Mouse (Mus musculus): ENCODE data around the gene Nectin3. TPM values are rescaled to one million over a fixed set of nuclear protein-coding genes. Genes with fewer than 3 reads are reported as not detected.
A peak's percentile ranks its signal among the peaks of the same experiment; 100 is the strongest.

Nectin3 gene
- polyA plus RNA-seq, 1 experiment from 2014 or later = 56.6 TPM

DNA sequence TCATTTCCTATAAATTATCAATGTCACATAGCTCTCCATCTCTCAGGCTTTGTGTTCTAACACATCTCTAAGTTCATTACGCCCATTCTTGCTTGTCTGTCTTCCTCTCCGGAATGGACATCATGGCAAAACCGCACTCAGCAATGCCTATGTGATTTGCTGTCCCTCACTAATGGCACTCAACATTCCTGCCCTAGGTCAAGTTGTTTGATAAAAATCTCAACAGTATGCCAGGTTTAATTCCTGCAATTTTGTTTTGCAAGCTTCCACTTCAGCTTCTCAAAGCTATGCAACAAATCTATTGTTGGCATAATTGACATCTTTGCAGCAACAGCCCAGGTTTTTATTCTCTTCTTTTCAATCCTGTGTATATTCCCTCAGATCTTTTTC lies 9.6 kb upstream of the Nectin3 start:
- Histone ChIP-seq H3K4me2 (replicated peaks; ENCODE audit: low read depth, low read length) (no peak overlapping the region), H3K9ac (replicated peaks; ENCODE audit: low read depth) (no peak overlapping the region), H3K36me3 (ENCODE audit: insufficient read depth, low read length) (no peaks in the 10 kb centered on the region), H3K4me3 (ENCODE audit: low read depth, low read length) (no peak overlapping the region), H3K4me1 (ENCODE audit: insufficient read depth, low read depth, low read length) (no peaks in the 10 kb centered on the region), H3K9me3 (ENCODE audit: low read length) (no peaks in the 10 kb centered on the region), H3K27ac (ENCODE audit: low read length) (peak overlapping the region; percentile 45; the same call in 1 of the 2 replicates), H3K27me3 (replicated peaks; ENCODE audit: insufficient read depth, low read length) (no peaks in the 10 kb centered on the region)
- WGBS = 64% methylated on average over 3 of the region's 3 CpGs
- peak; percentile 90 for ATAC-seq
- TF ChIP-seq EP300 (IDR thresholded peaks at IDR 0.05) = peak; percentile 99
- TF ChIP-seq CTCF (IDR thresholded peaks at IDR 0.05) = no peak
- peak; percentile 88 for DNase-seq (ENCODE audit: low spot score)

DNA sequence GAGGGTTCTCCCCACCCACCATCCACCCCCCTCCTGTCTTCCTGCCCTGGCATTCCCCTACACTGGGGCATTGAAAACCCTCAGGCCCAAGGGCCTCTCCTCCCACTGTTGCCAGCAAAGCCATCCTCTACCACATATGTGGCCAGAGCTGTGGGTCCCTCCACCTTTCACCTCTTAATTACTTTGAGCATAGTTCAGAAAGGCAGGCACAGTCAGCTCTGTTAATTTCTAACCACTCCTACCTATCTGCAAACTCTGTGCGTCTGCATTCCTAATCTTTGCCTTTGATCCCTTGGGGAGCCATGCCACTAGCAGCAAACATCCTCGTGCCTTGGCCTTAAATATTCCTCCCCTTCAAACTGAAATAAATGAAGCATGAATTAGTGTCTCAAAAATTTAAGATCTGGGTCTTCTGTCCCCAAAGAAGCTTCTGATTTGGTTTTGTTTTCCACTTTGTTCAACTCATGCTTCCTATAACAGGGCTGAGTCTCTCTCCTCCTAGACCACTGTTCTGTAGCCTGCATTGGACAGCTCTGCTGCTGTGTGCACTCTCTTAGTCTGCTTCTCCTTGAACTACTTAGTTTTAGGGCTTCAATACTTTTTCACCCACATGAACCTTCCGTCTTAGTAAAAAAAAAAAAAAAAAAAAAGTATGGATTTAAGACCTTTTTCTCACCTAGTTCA lies 9.1 kb upstream of the Nectin3 start:
- no peak overlapping the region for H3K4me3 ChIP-seq (ENCODE audit: low read depth, low read length)

DNA sequence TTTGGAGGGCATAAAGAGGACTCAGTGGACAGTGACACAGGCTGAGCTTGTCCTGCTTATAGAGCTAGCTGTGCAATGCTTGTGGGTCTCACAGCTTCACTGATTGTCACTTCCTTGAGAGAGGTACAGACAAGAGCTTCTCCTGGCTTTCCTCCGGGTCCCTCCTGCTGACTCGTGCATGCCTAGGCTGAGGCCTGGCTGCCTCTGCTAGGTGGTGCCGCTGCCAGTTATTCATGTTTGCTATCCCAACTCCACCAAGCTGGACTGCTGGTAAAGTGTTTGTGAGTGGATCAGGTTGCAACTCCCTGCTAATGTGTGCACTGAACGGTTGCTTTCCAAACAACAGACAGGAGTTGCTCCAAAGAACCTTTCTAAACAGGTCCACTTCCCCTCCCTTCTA lies 5.7 kb upstream of the Nectin3 start:
- no peak overlapping the region for H3K4me2 ChIP-seq (replicated peaks; ENCODE audit: low read depth, low read length)
- H3K4me3 ChIP-seq (ENCODE audit: low read depth, low read length) = no peak overlapping the region
- no peak overlapping the region for H3K27ac ChIP-seq (ENCODE audit: low read length)
- no peak overlapping the region for H3K9ac ChIP-seq (replicated peaks; ENCODE audit: low read depth)
- no peaks in the 10 kb centered on the region for H3K9me3 ChIP-seq (ENCODE audit: low read length)
- TF ChIP-seq CTCF (IDR thresholded peaks at IDR 0.05) (no peak), EP300 (IDR thresholded peaks at IDR 0.05) (no peak)
- WGBS = 72% methylated on average over 4 of the region's 4 CpGs
- no peaks in the 10 kb centered on the region for H3K4me1 ChIP-seq (ENCODE audit: insufficient read depth, low read depth, low read length)
- H3K36me3 ChIP-seq (ENCODE audit: insufficient read depth, low read length) = no peaks in the 10 kb centered on the region
- H3K27me3 ChIP-seq (replicated peaks; ENCODE audit: insufficient read depth, low read length) = no peaks in the 10 kb centered on the region
- DNase-seq (ENCODE audit: low spot score) (no peak), ATAC-seq (no peak)

More for the DNA sequence above, 9.1 kb upstream of the Nectin3 start:
- H3K9me3 ChIP-seq (ENCODE audit: low read length) = no peaks in the 10 kb centered on the region
- TF ChIP-seq CTCF (IDR thresholded peaks at IDR 0.05) = no peak
- TF ChIP-seq EP300 (IDR thresholded peaks at IDR 0.05) = no peak
- no peaks in the 10 kb centered on the region for H3K36me3 ChIP-seq (ENCODE audit: insufficient read depth, low read length)
- H3K27me3 ChIP-seq (replicated peaks; ENCODE audit: insufficient read depth, low read length) = no peaks in the 10 kb centered on the region
- peak; percentile 56 for ATAC-seq
- 38% methylated on average over 3 of the region's 3 CpGs for WGBS
- H3K9ac ChIP-seq (replicated peaks; ENCODE audit: low read depth) = no peak overlapping the region
- peak overlapping the region; percentile 45 for H3K27ac ChIP-seq (ENCODE audit: low read length)
- no peaks in the 10 kb centered on the region for H3K4me1 ChIP-seq (ENCODE audit: insufficient read depth, low read depth, low read length)
- no peak overlapping the region for H3K4me2 ChIP-seq (replicated peaks; ENCODE audit: low read depth, low read length)
- DNase-seq (ENCODE audit: low spot score) = peak; percentile 54

DNA sequence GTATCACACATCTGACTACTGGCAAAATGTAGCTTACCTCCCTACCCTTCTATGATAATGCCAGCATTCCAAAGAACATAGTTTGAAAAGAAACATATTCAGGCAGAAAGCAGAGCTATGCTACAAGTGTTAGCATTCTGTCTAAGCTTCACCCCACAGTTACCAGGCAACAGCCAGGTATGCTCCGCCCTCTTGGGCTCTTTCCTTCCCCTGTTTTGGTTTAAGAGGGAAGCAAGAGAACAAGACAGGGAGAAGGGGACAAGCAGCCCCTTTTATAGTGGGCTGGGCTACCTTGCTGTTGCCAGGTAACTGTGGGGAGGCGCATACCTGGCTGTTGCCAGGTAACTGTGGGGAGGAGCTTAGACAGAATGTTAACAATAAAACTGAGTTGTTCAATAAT lies 4.0 kb upstream of the Nectin3 start:
- no peak overlapping the region for H3K4me2 ChIP-seq (replicated peaks; ENCODE audit: low read depth, low read length)
- H3K9ac ChIP-seq (replicated peaks; ENCODE audit: low read depth) = no peak overlapping the region
- no peak for TF ChIP-seq EP300 (IDR thresholded peaks at IDR 0.05)
- no peak for TF ChIP-seq CTCF (IDR thresholded peaks at IDR 0.05)
- H3K9me3 ChIP-seq (ENCODE audit: low read length) = no peaks in the 10 kb centered on the region
- WGBS = 63% methylated on average over 2 of the region's 2 CpGs
- H3K4me3 ChIP-seq (ENCODE audit: low read depth, low read length) = no peak overlapping the region
- no peaks in the 10 kb centered on the region for H3K36me3 ChIP-seq (ENCODE audit: insufficient read depth, low read length)
- no peaks in the 10 kb centered on the region for H3K27me3 ChIP-seq (replicated peaks; ENCODE audit: insufficient read depth, low read length)
- no peak overlapping the region for H3K27ac ChIP-seq (ENCODE audit: low read length)
- ATAC-seq (peak; percentile 71), DNase-seq (ENCODE audit: low spot score) (peak; percentile 63)
- no peaks in the 10 kb centered on the region; the same call in 1 of the 2 replicates for H3K4me1 ChIP-seq (ENCODE audit: insufficient read depth, low read depth, low read length)

DNA sequence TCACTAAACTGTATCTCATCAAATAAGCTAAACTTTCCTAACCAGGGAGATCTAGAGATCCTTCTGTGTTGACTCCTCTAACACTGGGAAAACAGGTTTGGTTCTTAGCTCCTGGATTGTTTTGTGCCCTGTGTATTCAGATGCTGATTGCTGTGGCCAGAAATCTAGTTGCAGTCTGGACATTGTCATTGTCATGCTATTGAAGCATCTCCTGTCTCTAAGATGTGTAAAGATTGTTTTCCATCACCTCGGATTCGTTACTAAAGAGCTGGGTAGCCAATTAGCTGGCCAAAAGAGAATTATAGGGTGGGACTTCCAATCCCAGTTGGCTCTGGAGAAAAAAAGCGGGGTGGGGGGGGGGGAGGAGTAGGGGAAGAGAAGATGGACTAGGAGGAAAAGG lies 2.4 kb upstream of the Nectin3 start:
- H3K4me2 ChIP-seq (replicated peaks; ENCODE audit: low read depth, low read length) = no peak overlapping the region
- no peak for ATAC-seq
- WGBS = 64% methylated on average over 3 of the region's 3 CpGs
- H3K27ac ChIP-seq (ENCODE audit: low read length) = no peak overlapping the region
- H3K4me1 ChIP-seq (ENCODE audit: insufficient read depth, low read depth, low read length) = no peaks in the 10 kb centered on the region; the same call in 1 of the 2 replicates
- H3K27me3 ChIP-seq (replicated peaks; ENCODE audit: insufficient read depth, low read length) = no peaks in the 10 kb centered on the region
- no peaks in the 10 kb centered on the region; the same call in 1 of the 2 replicates for H3K36me3 ChIP-seq (ENCODE audit: insufficient read depth, low read length)
- H3K9ac ChIP-seq (replicated peaks; ENCODE audit: low read depth) = no peak overlapping the region
- no peak for TF ChIP-seq CTCF (IDR thresholded peaks at IDR 0.05)
- TF ChIP-seq EP300 (IDR thresholded peaks at IDR 0.05) = no peak
- no peaks in the 10 kb centered on the region for H3K9me3 ChIP-seq (ENCODE audit: low read length)
- no peak overlapping the region for H3K4me3 ChIP-seq (ENCODE audit: low read depth, low read length)
- DNase-seq (ENCODE audit: low spot score) = no peak

DNA sequence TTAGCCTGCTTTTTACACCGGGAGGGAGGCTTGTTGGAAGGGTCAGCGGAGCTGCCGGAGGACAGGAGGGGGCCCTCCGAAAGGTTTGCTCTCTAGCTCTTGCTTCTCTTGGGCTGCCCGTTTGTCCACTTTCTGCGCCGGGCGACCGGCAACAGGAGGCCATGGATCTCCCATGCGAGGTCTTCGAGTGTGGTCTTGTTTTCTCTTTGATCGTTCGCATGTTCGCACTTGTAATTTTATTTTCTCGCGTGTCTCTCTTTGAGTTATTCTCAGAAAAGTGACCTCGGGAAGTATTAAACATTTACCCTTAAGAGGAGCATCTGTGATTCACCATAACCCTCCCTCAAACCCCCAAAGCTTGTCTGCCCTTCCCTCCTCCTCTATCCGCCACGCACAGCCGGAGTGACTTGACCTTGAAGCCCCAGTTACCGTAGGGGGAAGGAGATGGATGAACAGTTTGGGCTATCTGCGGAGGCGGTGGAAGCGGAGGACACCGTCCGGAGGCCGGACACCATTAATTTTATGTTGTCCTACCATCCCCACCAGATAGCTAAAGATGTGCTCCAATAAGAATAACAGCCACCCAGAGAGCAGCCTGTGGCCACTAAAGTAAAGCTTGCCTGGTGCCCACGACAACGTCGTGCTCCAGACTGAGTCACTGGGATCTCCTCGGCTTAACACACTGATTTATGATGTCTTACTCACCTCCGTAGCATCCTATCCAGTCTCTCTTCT lies 472 bp downstream of the Nectin3 start:
- Histone ChIP-seq H3K36me3 (ENCODE audit: insufficient read depth, low read length) (no peaks in the 10 kb centered on the region; the same call in 1 of the 2 replicates), H3K27me3 (replicated peaks; ENCODE audit: insufficient read depth, low read length) (no peaks in the 10 kb centered on the region), H3K9me3 (ENCODE audit: low read length) (no peaks in the 10 kb centered on the region), H3K4me2 (replicated peaks; ENCODE audit: low read depth, low read length) (peak overlapping the region; percentile 76), H3K9ac (replicated peaks; ENCODE audit: low read depth) (peak overlapping the region; percentile 55), H3K27ac (ENCODE audit: low read length) (peak overlapping the region; percentile 94), H3K4me1 (ENCODE audit: insufficient read depth, low read depth, low read length) (peaks cover 11% of the 10 kb centered on the region; the same call in 1 of the 2 replicates), H3K4me3 (ENCODE audit: low read depth, low read length) (peak overlapping the region; percentile 87)
- DNase-seq (ENCODE audit: low spot score) = no peak
- WGBS = under 1% methylated on average over 32 of the region's 32 CpGs
- no peak for ATAC-seq
- TF ChIP-seq CTCF (IDR thresholded peaks at IDR 0.05) (no peak), EP300 (IDR thresholded peaks at IDR 0.05) (no peak)
